Mouse (Mus musculus) cerebellum, adult 2 months (tissue): ENCODE data around the gene H60b.
"Not testable (repeated sequence)": the region's sequence is repeated elsewhere in the genome, so short reads cannot be mapped to it uniquely, and the experiment has no call there.

ENCODE experiments used
- CTCF ChIP-seq: fragments of 200-500 bp; IDR thresholded peaks from 2 replicates; pipeline ENCODE4 v1.5.1; 2011; ENCODE audit warnings: low read depth, mild to moderate bottlenecking, control low read depth, low read length, moderate library complexity, borderline replicate concordance; ENCODE audit not compliant: insufficient read depth
- POLR2A ChIP-seq: fragments of 200-500 bp; IDR thresholded peaks from 2 replicates; pipeline ENCODE4 v1.6.1; 2011; ENCODE audit warnings: low read length, control low read depth, borderline replicate concordance; ENCODE audit not compliant: insufficient read depth

DNA sequence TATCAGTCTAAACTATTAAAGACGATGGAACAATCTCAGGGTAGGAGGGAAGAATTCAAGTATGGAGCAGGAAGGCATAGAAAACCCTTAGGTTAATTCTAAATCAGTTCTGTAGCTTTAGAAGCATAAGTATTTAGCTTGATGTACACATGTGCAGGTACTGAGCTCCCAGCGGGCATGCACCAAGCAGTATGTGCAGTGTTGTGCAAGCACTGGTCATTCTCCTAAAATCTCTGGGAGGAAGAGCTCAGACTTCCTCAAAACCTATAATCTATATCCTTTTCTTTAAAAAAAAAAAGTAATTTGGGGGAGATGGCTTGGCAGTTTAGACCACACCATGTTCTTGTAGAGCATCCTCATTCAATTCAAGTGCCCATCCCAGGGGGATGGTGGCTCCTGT lies 120.1 kb downstream of the H60b start:
- not testable (repeated sequence) for TF ChIP-seq POLR2A, CTCF
